Mouse (Mus musculus) neural tube, embryonic 10.5 days (tissue): Measurements from ENCODE around the gene Atg10.
"Not testable (repeated sequence)": the region's sequence is repeated elsewhere in the genome, so short reads cannot be mapped to it uniquely, and the experiment has no call there.

Source experiments
- DNase-seq: peaks from one replicate; pipeline ENCODE4 v3.0.0-alpha.2; 2017; ENCODE audit warnings: low spot score; ENCODE audit errors: extremely low spot score

Atg10 gene

GRCm38 (mm10) chr13:91223587-91224437 lies at the start of gene Atg10:
TSS of gene Atg10 (minus strand) at chr13:91223968.
- peak; percentile 95 for DNase-seq

GRCm38 (mm10) chr13:91252406-91252805 lies 28.6 kb upstream of the Atg10 start:
- DNase-seq = no peak

- no peak for DNase-seq
Measured at GRCm38 (mm10) chr13:91251636-91252035, 27.9 kb upstream of the Atg10 start.

DNA sequence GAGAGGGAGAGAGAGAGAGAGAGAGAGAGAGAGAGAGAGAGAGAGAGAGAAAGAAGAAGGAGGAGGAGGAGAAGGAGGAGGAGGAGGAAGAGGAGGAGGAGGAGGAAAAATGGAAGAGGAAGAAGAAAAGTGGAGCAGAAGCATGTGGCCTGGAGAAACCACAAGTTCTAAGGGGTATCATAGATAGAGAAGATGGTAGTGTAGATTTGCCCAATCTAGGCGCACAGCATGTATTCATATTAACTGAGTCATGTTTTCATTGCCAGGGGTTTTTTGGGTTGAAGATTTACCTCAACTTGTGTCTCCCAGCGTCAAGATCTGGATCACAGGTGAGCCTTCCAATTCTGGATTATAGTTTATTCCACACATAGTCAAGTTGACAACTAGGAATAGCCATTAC lies 26.3 kb upstream of the Atg10 start:
- not testable (repeated sequence) for DNase-seq

DNA sequence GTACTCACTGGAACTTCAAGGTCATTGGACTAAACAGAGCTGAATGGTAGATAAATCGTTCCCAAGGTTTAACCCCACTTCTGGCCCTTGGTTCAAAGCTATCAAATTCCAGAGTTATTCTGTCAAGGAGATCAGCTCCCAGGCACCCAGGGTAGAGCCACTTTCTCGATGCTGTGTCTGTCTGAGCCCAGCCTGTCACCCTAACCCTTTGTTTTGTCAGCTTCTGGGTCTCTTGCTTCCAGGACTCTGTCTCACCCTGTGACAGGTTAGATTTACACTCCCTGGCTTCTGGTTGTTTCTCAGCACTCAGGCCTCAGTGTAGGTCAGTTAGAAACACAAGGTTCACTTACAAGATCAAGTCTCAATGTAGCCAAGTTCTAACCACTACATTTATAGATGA lies 22.7 kb upstream of the Atg10 start:
- DNase-seq = no peak

GRCm38 (mm10) chr13:91237976-91238375 lies 14.2 kb upstream of the Atg10 start:
- no peak for DNase-seq

GRCm38 (mm10) chr13:91236884-91237283 lies 13.1 kb upstream of the Atg10 start:
- no peak for DNase-seq

DNA sequence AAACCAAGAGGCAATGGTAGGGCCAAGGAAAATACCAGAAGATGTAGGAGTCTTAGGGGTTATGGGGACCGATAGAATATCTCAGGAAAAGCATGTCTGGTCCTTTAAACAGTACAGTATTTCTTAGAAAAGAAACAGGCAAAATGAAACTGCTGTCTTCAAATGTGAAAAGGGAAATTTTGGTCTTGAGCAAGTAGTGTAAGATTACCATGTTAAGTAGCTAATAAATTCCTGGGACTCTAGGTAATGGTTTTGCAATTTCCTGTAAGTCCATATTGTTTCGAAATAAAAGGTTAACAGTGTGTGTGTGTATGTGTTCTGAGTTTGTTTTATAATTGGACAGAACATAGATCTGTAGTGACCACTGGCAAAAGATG lies 658 bp upstream of the Atg10 start:
- no peak for DNase-seq

DNA sequence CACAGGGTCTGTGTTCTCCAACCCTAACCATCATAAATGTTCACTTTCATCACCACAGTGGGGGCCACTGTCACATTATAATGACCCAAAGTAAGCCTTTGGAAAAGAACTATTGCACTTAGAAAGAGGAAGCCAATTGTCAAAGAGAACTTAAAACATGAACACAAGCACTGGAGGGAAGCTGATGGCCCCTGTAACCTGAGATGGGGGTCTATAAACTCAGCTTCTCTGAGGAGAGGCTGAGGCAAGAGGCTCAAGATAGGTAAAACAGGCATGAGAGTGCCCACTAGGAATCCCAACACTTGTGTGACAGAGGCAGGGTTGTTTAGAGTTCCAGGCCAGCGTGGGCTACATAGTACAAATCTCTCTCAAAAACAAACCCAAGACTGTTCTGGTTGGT lies 705 bp downstream of the Atg10 start:
- DNase-seq = peak; percentile 33

GRCm38 (mm10) chr13:91221696-91222095 lies 2.1 kb downstream of the Atg10 start:
- no peak for DNase-seq

DNA sequence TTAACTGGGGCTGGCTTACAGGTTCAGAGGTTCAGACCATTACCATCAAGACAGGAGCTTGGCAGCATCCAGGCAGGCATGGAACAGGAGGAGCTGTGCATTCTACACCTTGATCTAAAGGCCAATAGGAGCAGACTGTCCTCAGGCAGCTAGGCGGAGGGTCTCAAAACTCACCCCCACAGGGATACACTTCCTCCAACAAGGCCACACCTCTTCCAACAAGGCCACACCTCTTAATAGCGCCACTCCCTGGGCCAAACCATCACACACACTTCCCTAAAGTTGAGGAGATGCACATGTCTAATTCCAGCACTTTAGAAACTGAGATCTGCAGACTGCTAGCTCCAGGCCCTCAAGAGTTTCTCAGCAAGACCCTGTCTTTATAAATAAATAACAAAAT lies 6.1 kb downstream of the Atg10 start:
- DNase-seq = no peak

- no peak for DNase-seq
Measured at GRCm38 (mm10) chr13:91216656-91217205, 7.0 kb downstream of the Atg10 start.

DNA sequence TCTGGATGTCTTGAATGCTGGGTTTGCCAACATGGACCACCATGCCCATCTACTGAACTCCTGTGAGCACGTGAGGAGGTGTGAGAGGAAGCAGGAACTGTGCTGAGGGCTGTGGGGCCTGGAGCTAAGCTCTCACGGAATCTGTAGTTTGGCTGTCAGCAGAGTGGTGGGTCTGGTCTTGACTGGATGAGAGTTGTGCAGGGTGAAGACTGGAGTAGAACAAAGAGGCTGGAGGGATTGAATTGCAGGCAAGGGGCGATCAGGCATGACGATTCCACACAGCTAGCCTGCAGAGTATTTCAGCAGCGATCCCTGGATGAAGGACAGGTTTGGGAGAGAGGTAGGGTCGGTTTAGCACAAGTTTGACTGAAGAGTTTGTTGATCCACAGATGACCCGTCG lies 10.8 kb downstream of the Atg10 start:
- DNase-seq = no peak

DNA sequence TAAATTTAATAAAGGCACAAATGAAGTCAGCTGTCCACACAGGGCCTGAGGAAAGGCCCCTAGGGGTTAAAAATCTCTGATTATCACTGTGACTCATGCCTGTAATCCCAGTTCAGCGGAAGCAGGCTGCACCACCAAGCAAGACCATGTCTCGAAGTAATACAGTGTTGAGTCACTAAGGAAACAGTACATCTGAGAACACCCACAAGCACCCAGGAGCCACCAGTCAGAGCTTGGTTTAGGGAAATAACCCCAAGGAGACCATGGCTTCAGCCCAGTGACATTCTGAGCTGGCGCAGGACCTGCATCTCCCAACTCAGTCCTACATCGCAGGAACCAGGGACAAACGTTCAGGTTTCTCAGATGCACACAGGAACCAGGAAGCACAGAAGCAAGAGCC lies 17.5 kb downstream of the Atg10 start:
- no peak for DNase-seq

DNA sequence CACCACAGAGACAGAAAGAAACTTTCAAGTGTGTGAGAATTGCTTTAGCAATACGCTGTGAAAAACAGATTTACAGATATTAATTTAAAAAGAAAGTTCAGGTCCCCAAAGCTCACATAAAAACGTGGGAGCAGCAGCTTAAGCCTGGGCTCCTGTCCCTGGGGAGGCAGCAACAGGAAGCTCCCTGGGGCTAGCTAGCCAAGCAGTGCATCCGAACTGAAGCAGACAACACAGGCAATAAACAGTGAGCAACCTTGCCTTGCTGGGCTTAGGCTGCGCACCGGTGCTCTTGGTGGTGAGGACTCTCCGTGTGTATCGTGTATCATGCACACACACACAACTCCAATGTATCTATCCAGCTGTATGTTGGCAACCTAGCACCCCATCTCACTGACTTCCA lies 21.2 kb downstream of the Atg10 start:
- DNase-seq = no peak

- DNase-seq = no peak
Measured at GRCm38 (mm10) chr13:91187378-91188234, 36.2 kb downstream of the Atg10 start.

DNA sequence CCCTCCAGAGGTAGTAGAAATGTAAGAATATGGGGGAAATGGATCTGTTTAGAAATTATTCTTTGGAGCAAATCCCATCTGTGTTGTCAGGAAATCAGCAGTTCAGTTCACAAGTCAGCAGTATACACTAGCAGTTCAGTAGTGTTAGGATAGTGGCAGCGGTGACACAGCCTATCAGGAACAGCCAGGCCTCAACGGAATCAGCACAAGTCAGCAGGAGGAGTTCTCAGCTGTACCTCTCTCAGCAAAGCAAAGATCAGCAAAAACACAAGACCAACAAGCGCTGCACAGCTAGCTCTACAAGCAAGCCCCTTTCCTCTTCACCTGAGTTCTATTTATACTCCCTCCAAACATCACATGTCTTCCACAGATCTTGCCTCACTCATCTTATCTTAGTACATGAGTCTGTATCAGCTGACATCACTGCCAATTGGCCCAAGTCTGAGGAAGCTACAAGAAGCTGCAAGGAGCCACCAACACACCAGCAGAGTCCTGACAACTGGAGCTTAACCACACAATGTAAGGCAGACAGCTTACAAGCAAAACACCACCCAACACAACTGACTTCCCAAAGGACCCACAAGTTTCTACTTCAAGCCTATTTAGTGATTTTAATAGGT lies 38.4 kb downstream of the Atg10 start:
- DNase-seq = no peak

- no peak for DNase-seq
Measured at GRCm38 (mm10) chr13:91184226-91184625, 39.5 kb downstream of the Atg10 start.

DNA sequence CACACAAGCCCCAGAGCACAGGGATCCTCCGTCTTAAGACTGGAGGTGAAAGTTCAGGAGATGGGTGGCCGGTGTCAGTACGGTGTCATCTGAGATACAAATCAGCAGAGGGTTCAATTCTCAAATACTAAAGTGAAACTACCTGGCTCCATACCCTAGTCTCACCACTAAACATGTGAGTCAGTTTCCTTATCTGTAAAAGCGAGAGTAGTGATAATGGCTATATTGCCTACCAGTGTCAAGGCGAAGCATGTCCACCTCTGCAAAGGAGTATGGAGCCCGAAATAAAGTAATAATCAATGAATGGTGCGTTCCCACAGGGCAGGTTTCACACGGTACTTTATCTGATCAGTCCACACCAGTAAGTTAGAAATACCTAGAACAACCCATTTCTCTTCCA lies 43.4 kb downstream of the Atg10 start:
- DNase-seq = no peak

- no peak for DNase-seq
Measured at GRCm38 (mm10) chr13:91179174-91179899, 44.4 kb downstream of the Atg10 start.
